Comparison of ENCODE assay signal across 13 mouse cellular contexts in the genomic region with DNA sequence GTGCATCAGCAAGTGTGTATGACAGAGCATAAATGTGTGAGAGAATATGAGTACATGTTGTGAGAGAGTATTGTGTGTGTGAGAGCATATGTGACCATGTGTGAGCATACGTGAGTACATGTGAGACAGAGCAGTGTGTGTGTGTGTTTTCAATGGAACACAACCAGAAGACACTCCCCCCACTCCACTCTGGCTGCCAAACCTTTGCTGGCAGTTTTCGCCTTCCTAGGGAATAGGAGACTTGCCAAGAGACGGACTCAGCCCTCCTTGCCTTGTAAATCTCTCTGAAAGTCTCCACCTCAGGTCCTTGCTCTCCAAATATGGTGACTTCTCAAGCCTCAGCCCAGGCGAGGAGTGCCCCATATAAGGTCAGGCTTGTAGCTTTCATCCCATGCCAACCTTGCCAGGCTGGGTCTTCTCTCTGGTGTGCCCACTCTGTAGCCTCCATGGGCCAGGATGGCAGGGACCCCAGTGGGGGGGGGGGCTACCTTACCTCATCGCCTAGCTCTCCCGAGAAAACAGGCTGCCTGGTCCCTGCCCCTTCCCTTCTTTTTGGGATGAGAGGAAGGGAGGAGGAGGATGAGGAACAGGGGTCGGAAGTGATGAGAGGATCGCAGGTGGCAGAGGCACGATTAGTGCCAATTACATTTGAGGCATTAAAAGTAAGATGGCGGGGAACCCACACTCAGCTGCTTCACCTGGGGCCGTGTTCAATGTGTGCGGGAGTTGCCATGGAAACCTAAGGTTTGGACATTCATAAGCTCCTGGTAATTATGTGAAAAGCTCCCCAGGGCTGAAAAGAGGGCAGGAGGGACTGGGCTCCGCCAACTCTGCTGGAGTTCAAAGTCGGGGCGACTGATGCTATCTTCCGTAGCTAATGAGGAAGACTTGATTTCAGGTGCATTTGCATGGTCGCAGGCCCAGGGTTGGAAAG. TPM values are rescaled to one million over a fixed set of nuclear protein-coding genes. Genes with fewer than 3 reads are reported as not detected.
DNase-seq lines count a peak whose midpoint lies in the region; ATAC-seq lines count a peak whose summit lies in the region.
"Had no signal": no experiment of that assay in that cellular context is flagged by ENCODE, and none has a peak within 500 bp of the region (broad histone marks: within the 10 kb centered on the region; RNA-seq: fewer than 3 reads in every experiment).

No protein-coding gene starts in this region.

- H3K27ac ChIP-seq in hindbrain, embryonic 16.5 days (ENCODE audit: low read depth, low read length) = no peak overlapping the region
- no peak overlapping the region for H3K27ac ChIP-seq in hindbrain, embryonic 13.5 days
- no peak overlapping the region for H3K27ac ChIP-seq in midbrain, embryonic 14.5 days (replicated peaks; ENCODE audit: low read depth, low read length)
- H3K27ac ChIP-seq in midbrain, embryonic 11.5 days (ENCODE audit: low read depth, low read length) = no peak overlapping the region
- H3K27ac ChIP-seq in intestine, embryonic 16.5 days (ENCODE audit: low read length) = peak overlapping the region; percentile 5; the same call in 1 of the 2 replicates
- H3K27ac ChIP-seq in stomach, embryonic 16.5 days (ENCODE audit: low read length) = peak overlapping the region; percentile 44; the same call in 1 of the 2 replicates
- H3K27ac ChIP-seq: embryonic facial prominence, embryonic 15.5 days; limb, embryonic 12.5 days; neural tube, embryonic 12.5 days had no signal

- no peak overlapping the region for H3K4me2 ChIP-seq in hindbrain, embryonic 16.5 days (ENCODE audit: low read length)
- H3K4me2 ChIP-seq in hindbrain, embryonic 13.5 days = no peak overlapping the region
- H3K4me2 ChIP-seq in midbrain, embryonic 14.5 days (ENCODE audit: low read length) = no peak overlapping the region
- no peak overlapping the region for H3K4me2 ChIP-seq in midbrain, embryonic 11.5 days
- H3K4me2 ChIP-seq in intestine, embryonic 16.5 days (ENCODE audit: low read depth, low read length) = no peak overlapping the region
- no peak overlapping the region for H3K4me2 ChIP-seq in stomach, embryonic 16.5 days (ENCODE audit: low read depth, low read length)
- H3K4me2 ChIP-seq: embryonic facial prominence, embryonic 15.5 days; limb, embryonic 12.5 days; neural tube, embryonic 12.5 days had no signal

- H3K36me3 ChIP-seq in hindbrain, embryonic 16.5 days (ENCODE audit: control insufficient read depth, insufficient read depth, low read length) = no peaks in the 10 kb centered on the region
- no peaks in the 10 kb centered on the region for H3K36me3 ChIP-seq in hindbrain, embryonic 13.5 days
- no peaks in the 10 kb centered on the region for H3K36me3 ChIP-seq in midbrain, embryonic 14.5 days (ENCODE audit: control insufficient read depth, insufficient read depth, low read length)
- no peaks in the 10 kb centered on the region for H3K36me3 ChIP-seq in midbrain, embryonic 11.5 days (ENCODE audit: control insufficient read depth, insufficient read depth, low read length)
- H3K36me3 ChIP-seq in intestine, embryonic 16.5 days (ENCODE audit: control insufficient read depth, insufficient read depth, low read length) = no peaks in the 10 kb centered on the region
- no peaks in the 10 kb centered on the region for H3K36me3 ChIP-seq in stomach, embryonic 16.5 days (ENCODE audit: control insufficient read depth, insufficient read depth, low read length)
- H3K36me3 ChIP-seq: embryonic facial prominence, embryonic 15.5 days; limb, embryonic 12.5 days; neural tube, embryonic 12.5 days had no signal

- no peak overlapping the region for H3K9ac ChIP-seq in hindbrain, embryonic 16.5 days (ENCODE audit: low read depth, low read length)
- H3K9ac ChIP-seq in hindbrain, embryonic 13.5 days = no peak overlapping the region
- H3K9ac ChIP-seq in midbrain, embryonic 14.5 days (replicated peaks; ENCODE audit: low read length) = no peak overlapping the region
- H3K9ac ChIP-seq in midbrain, embryonic 11.5 days (ENCODE audit: low read length) = no peak overlapping the region
- H3K9ac ChIP-seq in intestine, embryonic 16.5 days (ENCODE audit: low read depth, low read length) = no peak overlapping the region
- no peak overlapping the region for H3K9ac ChIP-seq in stomach, embryonic 16.5 days (ENCODE audit: low read length)
- H3K9ac ChIP-seq: embryonic facial prominence, embryonic 15.5 days; limb, embryonic 12.5 days; neural tube, embryonic 12.5 days had no signal

- ATAC-seq in hindbrain, embryonic 16.5 days = peak; percentile 43; the same call in 1 of the 2 replicates
- ATAC-seq in hindbrain, embryonic 13.5 days (ENCODE audit: low FRiP score) = no peak
- no peak for ATAC-seq in midbrain, embryonic 14.5 days (ENCODE audit: low FRiP score, low TSS enrichment)
- no peak for ATAC-seq in midbrain, embryonic 11.5 days (ENCODE audit: low FRiP score)
- ATAC-seq in intestine, embryonic 16.5 days = peak; percentile 59
- peak; percentile 75 for ATAC-seq in stomach, embryonic 16.5 days (ENCODE audit: insufficient read depth, low FRiP score)

- H3K27me3 ChIP-seq in hindbrain, embryonic 16.5 days (replicated peaks; ENCODE audit: control insufficient read depth, insufficient read depth, low read length) = no peaks in the 10 kb centered on the region
- no peaks in the 10 kb centered on the region for H3K27me3 ChIP-seq in hindbrain, embryonic 13.5 days
- H3K27me3 ChIP-seq in midbrain, embryonic 14.5 days (ENCODE audit: control insufficient read depth, insufficient read depth, low read length) = no peaks in the 10 kb centered on the region
- no peaks in the 10 kb centered on the region for H3K27me3 ChIP-seq in midbrain, embryonic 11.5 days (ENCODE audit: control insufficient read depth, insufficient read depth, low read length)
- no peaks in the 10 kb centered on the region for H3K27me3 ChIP-seq in intestine, embryonic 16.5 days (replicated peaks; ENCODE audit: control insufficient read depth, insufficient read depth, low read length)
- no peaks in the 10 kb centered on the region for H3K27me3 ChIP-seq in stomach, embryonic 16.5 days (ENCODE audit: control insufficient read depth, insufficient read depth, low read length)
- H3K27me3 ChIP-seq: embryonic facial prominence, embryonic 15.5 days; neural tube, embryonic 12.5 days had no signal

- H3K4me1 ChIP-seq in hindbrain, embryonic 16.5 days (ENCODE audit: control insufficient read depth, insufficient read depth, low read depth, low read length) = peaks cover 14% of the 10 kb centered on the region
- peaks cover 44% of the 10 kb centered on the region for H3K4me1 ChIP-seq in hindbrain, embryonic 13.5 days (replicated peaks)
- H3K4me1 ChIP-seq in midbrain, embryonic 14.5 days (ENCODE audit: control insufficient read depth, insufficient read depth, low read length) = peaks cover 28% of the 10 kb centered on the region
- H3K4me1 ChIP-seq in midbrain, embryonic 11.5 days (ENCODE audit: control insufficient read depth, insufficient read depth, low read length) = 0 out of 2 replicates have a peak, but pooled peaks cover 2% of the 10 kb centered on the region
- H3K4me1 ChIP-seq in intestine, embryonic 16.5 days (ENCODE audit: control insufficient read depth, insufficient read depth, low read length) = peaks cover 3% of the 10 kb centered on the region; the same call in 1 of the 2 replicates
- peaks cover 3% of the 10 kb centered on the region; the same call in 1 of the 2 replicates for H3K4me1 ChIP-seq in stomach, embryonic 16.5 days (ENCODE audit: control insufficient read depth, insufficient read depth, low read length)

- no peak overlapping the region for H3K4me3 ChIP-seq in hindbrain, embryonic 16.5 days (ENCODE audit: low read length)
- no peak overlapping the region for H3K4me3 ChIP-seq in hindbrain, embryonic 13.5 days
- no peak overlapping the region for H3K4me3 ChIP-seq in midbrain, embryonic 14.5 days (replicated peaks; ENCODE audit: low read depth, low read length)
- no peak overlapping the region for H3K4me3 ChIP-seq in midbrain, embryonic 11.5 days (ENCODE audit: low read depth, low read length)
- no peak overlapping the region for H3K4me3 ChIP-seq in intestine, embryonic 16.5 days (ENCODE audit: low read length)
- no peak overlapping the region for H3K4me3 ChIP-seq in stomach, embryonic 16.5 days (replicated peaks; ENCODE audit: low read length)
- H3K4me3 ChIP-seq: embryonic facial prominence, embryonic 15.5 days; limb, embryonic 12.5 days; neural tube, embryonic 12.5 days had no signal

- 57% methylated on average over 17 of the region's 17 CpGs for WGBS in hindbrain, embryonic 16.5 days
- WGBS in hindbrain, embryonic 13.5 days = 69% methylated on average over 17 of the region's 17 CpGs
- 60% methylated on average over 17 of the region's 17 CpGs for WGBS in midbrain, embryonic 14.5 days
- 82% methylated on average over 17 of the region's 17 CpGs for WGBS in midbrain, embryonic 11.5 days
- WGBS in intestine, embryonic 16.5 days = 75% methylated on average over 17 of the region's 17 CpGs
- 77% methylated on average over 17 of the region's 17 CpGs for WGBS in stomach, embryonic 16.5 days

- peak; percentile 70 for DNase-seq in midbrain, embryonic 14.5 days
- DNase-seq in midbrain, embryonic 11.5 days (ENCODE audit: low spot score, missing footprints) = no peak
- DNase-seq in spleen, postnatal 36 days (ENCODE audit: low spot score in 2 of 2) = no peak
- DNase-seq: cerebellum, adult 11 months; lung, adult 18-20 months; retina, postnatal 1 day had no signal

- H3K9me3 ChIP-seq in hindbrain, embryonic 16.5 days (ENCODE audit: control insufficient read depth, low read length) = no peaks in the 10 kb centered on the region
- no peaks in the 10 kb centered on the region for H3K9me3 ChIP-seq in hindbrain, embryonic 13.5 days
- no peaks in the 10 kb centered on the region for H3K9me3 ChIP-seq in midbrain, embryonic 14.5 days (ENCODE audit: control insufficient read depth, low read length)
- H3K9me3 ChIP-seq in midbrain, embryonic 11.5 days (ENCODE audit: control insufficient read depth, low read length) = no peaks in the 10 kb centered on the region
- no peaks in the 10 kb centered on the region for H3K9me3 ChIP-seq in intestine, embryonic 16.5 days (ENCODE audit: control insufficient read depth, low read length)
- no peaks in the 10 kb centered on the region for H3K9me3 ChIP-seq in stomach, embryonic 16.5 days (replicated peaks; ENCODE audit: control insufficient read depth, low read length)
- H3K9me3 ChIP-seq: embryonic facial prominence, embryonic 15.5 days; limb, embryonic 12.5 days; neural tube, embryonic 12.5 days had no signal

RNA-seq across cellular contexts. Expression of a gene that starts 19.3 kb away (rescaled TPM):
- polyA plus RNA-seq in hindbrain, embryonic 16.5 days (2015; fragmentation: Nextera tagmentation; extraction: Ambion mirVana) = 2.2 and 2.6 TPM in 2 replicates
- polyA plus RNA-seq in hindbrain, embryonic 13.5 days (2015; fragmentation: Nextera tagmentation; extraction: Ambion mirVana) = 2.4 and 2.6 TPM in 2 replicates
- 2.3 and 2.9 TPM in 2 replicates for polyA plus RNA-seq in midbrain, embryonic 14.5 days (2014; fragmentation: Nextera tagmentation; extraction: Ambion mirVana)
- polyA plus RNA-seq in midbrain, embryonic 11.5 days (2014; fragmentation: Nextera tagmentation; extraction: Ambion mirVana) = 1.9 and 2.7 TPM in 2 replicates
- polyA plus RNA-seq in intestine, embryonic 16.5 days (2015; fragmentation: Nextera tagmentation; extraction: Ambion mirVana) = 1.6 TPM in 2 replicates
- 2.6 and 2.7 TPM in 2 replicates for polyA plus RNA-seq in stomach, embryonic 16.5 days (2015; fragmentation: Nextera tagmentation; extraction: Ambion mirVana)

Comparison
In these comparisons a context has a peak if more than half of its experiments do, and no peak if none do; other contexts are left out.
1. ATAC-seq: peak in hindbrain, embryonic 16.5 days (single experiment), intestine, embryonic 16.5 days (single experiment) and stomach, embryonic 16.5 days (single experiment); none in hindbrain, embryonic 13.5 days (single experiment), midbrain, embryonic 14.5 days (single experiment) and midbrain, embryonic 11.5 days (single experiment).
2. H3K27ac ChIP-seq: peak in intestine, embryonic 16.5 days (single experiment) and stomach, embryonic 16.5 days (single experiment); none in hindbrain, embryonic 16.5 days (single experiment), hindbrain, embryonic 13.5 days (single experiment), midbrain, embryonic 14.5 days (single experiment) and midbrain, embryonic 11.5 days (single experiment).